37 mouse cellular contexts compared by ENCODE assay signal in genomic region chr15:100319884-100320283, GRCm38 (mm10). TPM values are rescaled to one million over a fixed set of nuclear protein-coding genes. Genes with fewer than 3 reads are reported as not detected.
DNase-seq lines count a peak whose midpoint lies in the region; ATAC-seq and TF ChIP-seq lines count a peak whose summit lies in the region.
"Had no signal": no experiment of that assay in that cellular context is flagged by ENCODE, and none has a peak within 500 bp of the region (broad histone marks: within the 10 kb centered on the region; RNA-seq: fewer than 3 reads in every experiment).

No protein-coding gene starts in this region.

- peak overlapping the region; percentile 90 for H3K27ac ChIP-seq in liver, adult 2 months (replicated peaks; ENCODE audit: insufficient read depth, low read depth, low read length)
- H3K27ac ChIP-seq in lung, postnatal 0 days (ENCODE audit: low read length), result peak overlapping the region; percentile 87
- 0 out of 2 replicates have a peak overlapping the region, but pooled peaks have one; percentile 11 for H3K27ac ChIP-seq in intestine, embryonic 15.5 days
- H3K27ac ChIP-seq: embryonic facial prominence, embryonic 13.5 days; heart, embryonic 10.5 days; heart, embryonic 15.5 days; midbrain, embryonic 10.5 days; stomach, postnatal 0 days had no signal

- WGBS in liver, adult 2 months, result 33% methylated on average over 1 of the region's 1 CpGs
- 65% methylated on average over 1 of the region's 1 CpGs for WGBS in lung, postnatal 0 days
- WGBS in intestine, embryonic 15.5 days, result 72% methylated on average over 1 of the region's 1 CpGs

- TF ChIP-seq CTCF in liver, adult 2 months (IDR thresholded peaks at IDR 0.05; ENCODE audit: low read depth, low read length), result no peak
- TF ChIP-seq CTCF in lung, postnatal 0 days (IDR thresholded peaks at IDR 0.05), result no peak

- H3K9me3 ChIP-seq in lung, postnatal 0 days (ENCODE audit: low read length), result no peaks in the 10 kb centered on the region
- no peaks in the 10 kb centered on the region for H3K9me3 ChIP-seq in intestine, embryonic 15.5 days
- H3K9me3 ChIP-seq: embryonic facial prominence, embryonic 13.5 days; heart, embryonic 10.5 days; heart, embryonic 15.5 days; midbrain, embryonic 10.5 days had no signal

- no peak overlapping the region for H3K4me2 ChIP-seq in lung, postnatal 0 days (replicated peaks; ENCODE audit: low read depth, low read length)
- no peak overlapping the region for H3K4me2 ChIP-seq in intestine, embryonic 15.5 days (replicated peaks)
- H3K4me2 ChIP-seq: embryonic facial prominence, embryonic 13.5 days; heart, embryonic 15.5 days had no signal

- H3K27me3 ChIP-seq in liver, adult 2 months (ENCODE audit: control insufficient read depth, insufficient read depth, low read length), result no peaks in the 10 kb centered on the region
- no peaks in the 10 kb centered on the region for H3K27me3 ChIP-seq in lung, postnatal 0 days (replicated peaks; ENCODE audit: insufficient read depth, low read length)
- no peaks in the 10 kb centered on the region for H3K27me3 ChIP-seq in intestine, embryonic 15.5 days (replicated peaks)
- H3K27me3 ChIP-seq: embryonic facial prominence, embryonic 13.5 days; heart, embryonic 15.5 days had no signal

- H3K4me3 ChIP-seq in liver, adult 2 months (ENCODE audit: insufficient read depth, low read depth, low read length), result no peak overlapping the region
- H3K4me3 ChIP-seq in lung, postnatal 0 days (ENCODE audit: low read depth, low read length), result no peak overlapping the region
- H3K4me3 ChIP-seq in intestine, embryonic 15.5 days (replicated peaks), result no peak overlapping the region
- H3K4me3 ChIP-seq: embryonic facial prominence, embryonic 13.5 days; erythroblast, embryonic 14.5 days; heart, embryonic 10.5 days; heart, embryonic 15.5 days; midbrain, embryonic 10.5 days had no signal

- no peaks in the 10 kb centered on the region for H3K79me2 ChIP-seq in liver, adult 2 months (ENCODE audit: control insufficient read depth, insufficient read depth, low read length)

- no peak for TF ChIP-seq POLR2A in liver, adult 2 months (IDR thresholded peaks at IDR 0.05; ENCODE audit: extremely low read depth, insufficient read depth, low read length)

- peaks cover 27% of the 10 kb centered on the region for H3K4me1 ChIP-seq in liver, adult 2 months (ENCODE audit: control insufficient read depth, insufficient read depth, low read length)
- peaks cover 8% of the 10 kb centered on the region; the same call in 1 of the 2 replicates for H3K4me1 ChIP-seq in lung, postnatal 0 days (ENCODE audit: insufficient read depth, low read depth, low read length)
- peaks cover 9% of the 10 kb centered on the region for H3K4me1 ChIP-seq in intestine, embryonic 15.5 days (replicated peaks)

- 0 out of 2 replicates have a peak, but pooled peaks cover 1% of the 10 kb centered on the region for H3K36me3 ChIP-seq in liver, adult 2 months (ENCODE audit: control insufficient read depth, insufficient read depth, low read length)
- H3K36me3 ChIP-seq in lung, postnatal 0 days (ENCODE audit: insufficient read depth, low read length), result no peaks in the 10 kb centered on the region
- no peaks in the 10 kb centered on the region for H3K36me3 ChIP-seq in intestine, embryonic 15.5 days
- H3K36me3 ChIP-seq: heart, embryonic 10.5 days; heart, embryonic 15.5 days had no signal

- no peak for ATAC-seq in lung, postnatal 0 days
- ATAC-seq in intestine, embryonic 15.5 days, result no peak
- no peak for ATAC-seq in activated CD4-positive, CD25-positive, alpha-beta regulatory T cell, adult 4 months
- ATAC-seq: hindbrain, embryonic 16.5 days; midbrain, embryonic 16.5 days had no signal

- peak; percentile 75 for DNase-seq in liver, adult 2 months (ENCODE audit: extremely low read depth, low read depth, low spot score)
- DNase-seq in liver, result no peak
- DNase-seq in lung, postnatal 0 days (ENCODE audit: low spot score), result no peak
- DNase-seq in lung, adult 18-20 months, result no peak
- DNase-seq in embryo, embryonic 10.5 days (ENCODE audit: low spot score), result no peak
- DNase-seq: adrenal gland, adult 8-10 months; B cell, adult 2 months; cerebellum, adult 9-10 months; cerebellum, postnatal 36 days; embryo, embryonic 11 days; gastrocnemius, postnatal 25 days; kidney, adult 11 months; kidney, postnatal 10 days; layer of hippocampus, postnatal 36 days; left cerebral cortex, postnatal 4 days; right cerebral cortex, postnatal 4 days; thymus, adult 18-20 months; thymus, postnatal 25 days had no signal

- no peak for TF ChIP-seq EP300 in lung, postnatal 0 days (IDR thresholded peaks at IDR 0.05)

- peak overlapping the region; percentile 25; the same call in 1 of the 2 replicates for H3K9ac ChIP-seq in liver, adult 2 months (ENCODE audit: low read depth, low read length)
- no peak overlapping the region for H3K9ac ChIP-seq in lung, postnatal 0 days (replicated peaks; ENCODE audit: low read depth)
- H3K9ac ChIP-seq in intestine, embryonic 15.5 days, result no peak overlapping the region
- H3K9ac ChIP-seq: embryonic facial prominence, embryonic 13.5 days; heart, embryonic 15.5 days had no signal

RNA-seq across cellular contexts. Expression of gene Mettl7a3, which starts 14.8 kb away (rescaled TPM):
- not detected in 2 replicates for total RNA-seq in liver, adult 2 months (2014; rRNA removed)
- not detected in 2 replicates for polyA plus RNA-seq in liver, adult 2 months (2012; rRNA removed)
- 0.12 TPM in 2 replicates for polyA plus RNA-seq in lung, postnatal 0 days (2015; fragmentation: Nextera tagmentation; extraction: Ambion mirVana)
- 0.21 TPM in 1 of 2 replicates, not detected in the other for polyA plus RNA-seq in intestine, embryonic 15.5 days (2015; fragmentation: Nextera tagmentation; extraction: Ambion mirVana)
- polyA plus RNA-seq in activated CD4-positive, CD25-positive, alpha-beta regulatory T cell, adult 4 months (2017; shearing (Covaris generic)), result not detected
- total RNA-seq: megakaryocyte progenitor cell, adult 5-6 weeks; neutrophil, adult 5-6 weeks had no signal
- polyA plus RNA-seq: erythroblast, embryonic 14.5 days; forebrain, embryonic 11.5 days; heart, embryonic 10.5 days; heart, embryonic 15.5 days; large intestine, adult 2 months; midbrain, embryonic 10.5 days; midbrain, embryonic 16.5 days; neural tube, embryonic 11.5 days; stomach, postnatal 0 days had no signal

RNA-seq across cellular contexts. Expression of gene Mettl7a1, which starts 15.9 kb away (rescaled TPM):
- total RNA-seq in liver, adult 2 months (2014; rRNA removed), result 327 and 366 TPM in 2 replicates
- 201 TPM in 2 replicates for polyA plus RNA-seq in liver, adult 2 months (2012; rRNA removed)
- polyA plus RNA-seq in lung, postnatal 0 days (2015; fragmentation: Nextera tagmentation; extraction: Ambion mirVana), result 62.9 and 88.1 TPM in 2 replicates
- polyA plus RNA-seq in intestine, embryonic 15.5 days (2015; fragmentation: Nextera tagmentation; extraction: Ambion mirVana), result 4.2 and 4.6 TPM in 2 replicates
- 1 to 10 TPM; 2.8 to 5.2 TPM for polyA plus RNA-seq in activated CD4-positive, CD25-positive, alpha-beta regulatory T cell, adult 4 months (2017; shearing (Covaris generic))

RNA-seq across cellular contexts. Expression of gene Methig1, which starts 33.1 kb away (rescaled TPM):
- total RNA-seq in liver, adult 2 months (2014; rRNA removed), result not detected in 2 replicates
- polyA plus RNA-seq in liver, adult 2 months (2012; rRNA removed), result 0.15 TPM in 1 of 2 replicates, not detected in the other
- polyA plus RNA-seq in lung, postnatal 0 days (2015; fragmentation: Nextera tagmentation; extraction: Ambion mirVana), result not detected in 2 replicates
- 0.14 and 0.15 TPM in 2 replicates for polyA plus RNA-seq in intestine, embryonic 15.5 days (2015; fragmentation: Nextera tagmentation; extraction: Ambion mirVana)
- polyA plus RNA-seq in activated CD4-positive, CD25-positive, alpha-beta regulatory T cell, adult 4 months (2017; shearing (Covaris generic)), result not detected
- total RNA-seq: gastrocnemius, postnatal 25 days; heart, postnatal 25 days; layer of hippocampus, postnatal 36 days; left cerebral cortex, postnatal 4 days; megakaryocyte progenitor cell, adult 5-6 weeks; neutrophil, adult 5-6 weeks had no signal
- polyA plus RNA-seq: embryonic facial prominence, embryonic 13.5 days; erythroblast, embryonic 14.5 days; forebrain, embryonic 11.5 days; heart, embryonic 15.5 days; hindbrain, embryonic 16.5 days; large intestine, adult 2 months; limb, embryonic 14.5 days; midbrain, embryonic 10.5 days; midbrain, embryonic 16.5 days; neural tube, embryonic 11.5 days; spleen, adult 2 months; stomach, postnatal 0 days had no signal

RNA-seq across cellular contexts. Expression of gene Mettl7a2, which starts 33.1 kb away (rescaled TPM):
- 0.13 TPM in 1 of 2 replicates, not detected in the other for total RNA-seq in liver, adult 2 months (2014; rRNA removed)
- polyA plus RNA-seq in liver, adult 2 months (2012; rRNA removed), result 0.05 and 0.18 TPM in 2 replicates
- polyA plus RNA-seq in lung, postnatal 0 days (2015; fragmentation: Nextera tagmentation; extraction: Ambion mirVana), result 0.11 and 0.19 TPM in 2 replicates
- not detected in 2 replicates for polyA plus RNA-seq in intestine, embryonic 15.5 days (2015; fragmentation: Nextera tagmentation; extraction: Ambion mirVana)
- polyA plus RNA-seq in activated CD4-positive, CD25-positive, alpha-beta regulatory T cell, adult 4 months (2017; shearing (Covaris generic)), result not detected
- total RNA-seq: megakaryocyte progenitor cell, adult 5-6 weeks; neutrophil, adult 5-6 weeks had no signal
- polyA plus RNA-seq: embryonic facial prominence, embryonic 13.5 days; erythroblast, embryonic 14.5 days; forebrain, embryonic 11.5 days; heart, embryonic 10.5 days; heart, embryonic 15.5 days; hindbrain, embryonic 11.5 days; hindbrain, embryonic 16.5 days; large intestine, adult 2 months; midbrain, embryonic 10.5 days; midbrain, embryonic 16.5 days; spleen, adult 2 months; stomach, postnatal 0 days had no signal

RNA-seq across cellular contexts. Expression of gene Tmprss12, which starts 39.2 kb away (rescaled TPM):
- not detected in 2 replicates for total RNA-seq in liver, adult 2 months (2014; rRNA removed)
- polyA plus RNA-seq in liver, adult 2 months (2012; rRNA removed), result not detected in 2 replicates
- not detected in 2 replicates for polyA plus RNA-seq in lung, postnatal 0 days (2015; fragmentation: Nextera tagmentation; extraction: Ambion mirVana)
- not detected in 2 replicates for polyA plus RNA-seq in intestine, embryonic 15.5 days (2015; fragmentation: Nextera tagmentation; extraction: Ambion mirVana)
- polyA plus RNA-seq in activated CD4-positive, CD25-positive, alpha-beta regulatory T cell, adult 4 months (2017; shearing (Covaris generic)), result not detected
- total RNA-seq: adrenal gland, adult 8-10 months; gastrocnemius, postnatal 25 days; heart, postnatal 25 days; layer of hippocampus, postnatal 36 days; left cerebral cortex, postnatal 4 days; megakaryocyte progenitor cell, adult 5-6 weeks; neutrophil, adult 5-6 weeks had no signal
- polyA plus RNA-seq: embryonic facial prominence, embryonic 13.5 days; erythroblast, embryonic 14.5 days; forebrain, embryonic 11.5 days; heart, embryonic 10.5 days; heart, embryonic 15.5 days; hindbrain, embryonic 11.5 days; hindbrain, embryonic 16.5 days; large intestine, adult 2 months; limb, embryonic 14.5 days; midbrain, embryonic 10.5 days; midbrain, embryonic 16.5 days; neural tube, embryonic 11.5 days; spleen, adult 2 months; stomach, postnatal 0 days had no signal

Comparison
In these comparisons a context has a peak if more than half of its experiments do, and no peak if none do; other contexts are left out.
1. H3K27ac ChIP-seq: peak in every context shown above with its lines; median percentile 90 in liver, adult 2 months; 87 in lung, postnatal 0 days; 11 in intestine, embryonic 15.5 days.
2. RNA of gene Mettl7a1, which starts 15.9 kb away (polyA plus RNA-seq): 201 TPM in liver, adult 2 months and 62.9 to 88.1 TPM in lung, postnatal 0 days; 2.8 to 5.2 TPM in activated CD4-positive, CD25-positive, alpha-beta regulatory T cell, adult 4 months and 4.2 to 4.6 TPM in intestine, embryonic 15.5 days; every median in the first group is over 10 times any median in the second.